Mouse (Mus musculus) liver, embryonic 12.5 days (tissue): ENCODE measurements around the gene Olfr1347. TPM values are rescaled to one million over a fixed set of nuclear protein-coding genes. Genes with fewer than 3 reads are reported as not detected.

Experiments
- ATAC-seq: fragments of 200-750 bp; cut with Nextera tagmentation; 2 replicates; pipeline ENCODE4 v1.8.0; 2017; ENCODE audit warnings: moderate number of reproducible peaks, mild to moderate bottlenecking, moderate library complexity
- H3K27ac ChIP-seq: fragments of 300-500 bp; sonication (generic); 2 replicates; pipeline ENCODE4 v1.5.1; 2016; ENCODE audit warnings: mild to moderate bottlenecking
- H3K27me3 ChIP-seq: fragments of 300-500 bp; sonication (generic); replicated peaks from 2 replicates; pipeline ENCODE4 v1.6.1; 2016; ENCODE audit warnings: mild to moderate bottlenecking, moderate library complexity
- H3K36me3 ChIP-seq: fragments of 300-500 bp; sonication (generic); 2 replicates; pipeline ENCODE4 v1.6.1; 2016; ENCODE audit warnings: mild to moderate bottlenecking, moderate library complexity
- H3K4me1 ChIP-seq: fragments of 300-500 bp; sonication (generic); 2 replicates; pipeline ENCODE4 v1.6.1; 2016
- H3K4me2 ChIP-seq: fragments of 300-500 bp; sonication (generic); 2 replicates; pipeline ENCODE4 v1.6.1; 2016; ENCODE audit warnings: mild to moderate bottlenecking, moderate library complexity
- H3K4me3 ChIP-seq: fragments of 300-500 bp; sonication (generic); 2 replicates; pipeline ENCODE4 v1.5.1; 2016; ENCODE audit warnings: mild to moderate bottlenecking, moderate library complexity
- H3K9ac ChIP-seq: fragments of 300-500 bp; sonication (generic); 2 replicates; pipeline ENCODE4 v1.6.1; 2016; ENCODE audit warnings: mild to moderate bottlenecking, moderate library complexity
- H3K9me3 ChIP-seq: fragments of 300-500 bp; sonication (generic); replicated peaks from 2 replicates; pipeline ENCODE4 v1.6.1; 2016; ENCODE audit warnings: mild to moderate bottlenecking, moderate library complexity
- WGBS: fragments of 180-500 bp; shearing (Covaris S2); methylation state at CpG from one replicate; pipeline ENCODE4 v1.1.7; 2016; ENCODE audit not compliant: insufficient replicate concordance; 5-methylcytosine and 5-hydroxymethylcytosine counted together
- polyA plus RNA-seq: library from polyadenylated mRNA; unstranded; fragments of >200 nt; fragmentation: Nextera tagmentation; extraction: Ambion mirVana; gene quantifications from 2 replicates; pipeline ENCODE4 v1.2.1, GENCODE M21; 2016

Gene Olfr1347
- polyA plus RNA-seq, 1 experiment from 2014 or later = not detected

DNA sequence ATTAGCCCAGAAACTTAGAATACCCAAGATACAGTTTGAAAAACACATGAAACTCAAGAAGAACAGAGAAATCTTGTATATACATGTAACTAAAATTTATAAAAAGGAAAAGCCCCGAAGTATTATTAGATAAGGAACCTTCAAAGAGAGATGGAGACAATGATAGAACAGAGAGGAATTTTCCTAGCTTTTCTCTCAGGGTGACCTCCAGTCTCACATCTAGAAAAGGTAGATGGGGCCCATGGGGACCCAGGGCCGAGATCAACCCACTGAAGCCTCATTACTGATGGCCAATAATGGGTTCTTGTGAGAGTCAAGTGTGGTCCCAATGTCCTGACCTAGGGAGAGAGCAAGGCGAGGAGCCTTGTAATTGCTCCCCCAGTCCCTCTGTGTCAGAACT lies 61.2 kb downstream of the Olfr1347 start, which contains the start of gene Olfr1344:
Olfr1344 (plus strand) TSS at position 301 of the 400 bp plus-strand sequence.
- Histone ChIP-seq H3K4me2 (no peak within 1 kb of the TSS), H3K4me3 (no peak within 1 kb of the TSS), H3K9ac (no peak within 1 kb of the TSS), H3K36me3 (no peaks in the 10 kb centered on the region), H3K27ac (no peak within 1 kb of the TSS), H3K27me3 (no peaks in the 10 kb centered on the region), H3K4me1 (no peaks in the 10 kb centered on the region), H3K9me3 (no peaks in the 10 kb centered on the region)
- 50% methylated on average over 3 of the region's 3 CpGs for WGBS
- no peak for ATAC-seq

Other genes with a start within 250 kb of the Olfr1347 start
- not detected in 2 replicates for gene Epp13, start 247.0 kb downstream of the Olfr1347 start, polyA plus RNA-seq
- gene Zfp667, start 213.2 kb downstream of the Olfr1347 start, polyA plus RNA-seq = 8.1 and 8.2 TPM in 2 replicates
- gene Zfp583, start 168.5 kb downstream of the Olfr1347 start, polyA plus RNA-seq = 1.6 and 2.1 TPM in 2 replicates
- 0.50 and 0.57 TPM in 2 replicates for gene Gm3854, start 156.0 kb downstream of the Olfr1347 start, polyA plus RNA-seq
- 1.3 TPM in 2 replicates for gene Zfp78, start 136.5 kb downstream of the Olfr1347 start, polyA plus RNA-seq
- gene Zfp28, start 116.5 kb downstream of the Olfr1347 start, polyA plus RNA-seq = 1.7 TPM in 2 replicates
- 0.10 TPM in 1 of 2 replicates, not detected in the other for gene Smim17, start 101.0 kb downstream of the Olfr1347 start, polyA plus RNA-seq
- gene Gm20715, start 89.5 kb downstream of the Olfr1347 start, polyA plus RNA-seq = not detected in 2 replicates
- not detected in 2 replicates for gene Olfr1344, start 61.1 kb downstream of the Olfr1347 start, polyA plus RNA-seq
- not detected in 2 replicates for gene Olfr1336, start 43.6 kb downstream of the Olfr1347 start, polyA plus RNA-seq
- gene Olfr1346, start 32.7 kb downstream of the Olfr1347 start, polyA plus RNA-seq = not detected in 2 replicates
- gene Olfr5, start 12.8 kb downstream of the Olfr1347 start, polyA plus RNA-seq = not detected in 2 replicates
- not detected in 2 replicates for gene Olfr1348, start 9.0 kb upstream of the Olfr1347 start, polyA plus RNA-seq
- not detected in 2 replicates for gene Olfr1349, start 23.2 kb upstream of the Olfr1347 start, polyA plus RNA-seq
- not detected in 2 replicates for gene Olfr1350, start 65.1 kb upstream of the Olfr1347 start, polyA plus RNA-seq
- 2.1 and 2.8 TPM in 2 replicates for gene Zim1, start 196.7 kb upstream of the Olfr1347 start, polyA plus RNA-seq
- gene Peg3, start 230.7 kb upstream of the Olfr1347 start, polyA plus RNA-seq = 75.1 and 81.6 TPM in 2 replicates
- gene Usp29, start 230.8 kb upstream of the Olfr1347 start, polyA plus RNA-seq = 2.7 and 3.7 TPM in 2 replicates